Mouse (Mus musculus) embryonic facial prominence, embryonic 10.5 days (tissue): ENCODE measurements around the gene Setdb1. TPM values are rescaled to one million over a fixed set of nuclear protein-coding genes. Genes with fewer than 3 reads are reported as not detected.
A peak's percentile ranks its signal among the peaks of the same experiment; 100 is the strongest.

Experiments used
- DNase-seq: peaks from one replicate; pipeline ENCODE4 v3.0.0-alpha.2; 2017; ENCODE audit warnings: low spot score
- H3K27ac ChIP-seq: fragments of 300-500 bp; sonication (generic); replicated peaks from 2 replicates; pipeline ENCODE4 v1.5.1; 2016; ENCODE audit warnings: mild to moderate bottlenecking
- H3K27me3 ChIP-seq: fragments of 300-500 bp; sonication (generic); replicated peaks from 2 replicates; pipeline ENCODE4 v1.6.1; 2016; ENCODE audit warnings: low read depth, mild to moderate bottlenecking; ENCODE audit not compliant: poor library complexity, severe bottlenecking
- H3K36me3 ChIP-seq: fragments of 300-500 bp; sonication (generic); replicated peaks from 2 replicates; pipeline ENCODE4 v1.6.1; 2016; ENCODE audit warnings: mild to moderate bottlenecking, moderate library complexity
- H3K4me1 ChIP-seq: fragments of 300-500 bp; sonication (generic); 2 replicates; pipeline ENCODE4 v1.6.1; 2016
- H3K4me3 ChIP-seq: fragments of 300-500 bp; sonication (generic); 2 replicates; pipeline ENCODE4 v1.5.1; 2016; ENCODE audit warnings: mild to moderate bottlenecking, moderate library complexity
- H3K9me3 ChIP-seq: fragments of 300-500 bp; sonication (generic); 2 replicates; pipeline ENCODE4 v1.6.1; 2016; ENCODE audit warnings: mild to moderate bottlenecking
- WGBS: fragments of 180-500 bp; shearing (Covaris S2); methylation state at CpG from one replicate; pipeline ENCODE4 v1.1.7; 2016; 5-methylcytosine and 5-hydroxymethylcytosine counted together
- polyA plus RNA-seq: library from polyadenylated mRNA; unstranded; fragments of >200 nt; fragmentation: Nextera tagmentation; extraction: Ambion mirVana; gene quantifications from 2 replicates; pipeline ENCODE4 v1.2.1, GENCODE M21; 2016

Setdb1 gene
- polyA plus RNA-seq, 1 experiment from 2014 or later: 61.1 TPM

GRCm38 (mm10) chr3:95298018-95298417, 59.0 kb downstream of the Setdb1 start:
- H3K4me1 ChIP-seq: peaks cover 17% of the 10 kb centered on the region
- peaks cover 44% of the 10 kb centered on the region for H3K36me3 ChIP-seq
- DNase-seq: no peak
- no peaks in the 10 kb centered on the region for H3K27me3 ChIP-seq
- H3K9me3 ChIP-seq: no peaks in the 10 kb centered on the region
- H3K4me3 ChIP-seq: no peak overlapping the region
- no peak overlapping the region for H3K27ac ChIP-seq
- 92% methylated on average over 7 of the region's 7 CpGs for WGBS

DNA sequence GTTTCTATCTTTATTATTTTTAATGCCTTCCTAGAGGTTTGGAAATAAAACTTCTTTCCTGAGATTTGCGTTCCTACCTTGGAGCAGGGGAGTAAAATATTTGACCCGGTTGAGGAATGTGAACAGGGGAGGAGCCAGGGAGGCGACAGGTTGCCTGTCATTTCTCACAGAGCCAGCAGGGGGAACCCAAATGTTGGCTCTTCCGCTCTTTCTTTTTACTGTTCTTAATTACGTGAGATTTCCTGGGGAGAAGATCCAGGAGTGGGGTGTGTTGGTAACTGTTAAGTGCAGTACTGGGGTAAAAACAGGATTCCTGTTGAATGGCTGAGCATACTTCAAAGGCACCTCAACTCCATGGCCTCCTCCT, 60.9 kb downstream of the Setdb1 start:
- Histone ChIP-seq H3K9me3 (no peaks in the 10 kb centered on the region), H3K27ac (no peak overlapping the region; the same call in 1 of the 2 replicates), H3K4me1 (peaks cover 11% of the 10 kb centered on the region), H3K4me3 (no peak overlapping the region), H3K36me3 (peaks cover 62% of the 10 kb centered on the region), H3K27me3 (no peaks in the 10 kb centered on the region)
- WGBS: 11% methylated on average over 5 of the region's 5 CpGs
- peak; percentile 67 for DNase-seq

DNA sequence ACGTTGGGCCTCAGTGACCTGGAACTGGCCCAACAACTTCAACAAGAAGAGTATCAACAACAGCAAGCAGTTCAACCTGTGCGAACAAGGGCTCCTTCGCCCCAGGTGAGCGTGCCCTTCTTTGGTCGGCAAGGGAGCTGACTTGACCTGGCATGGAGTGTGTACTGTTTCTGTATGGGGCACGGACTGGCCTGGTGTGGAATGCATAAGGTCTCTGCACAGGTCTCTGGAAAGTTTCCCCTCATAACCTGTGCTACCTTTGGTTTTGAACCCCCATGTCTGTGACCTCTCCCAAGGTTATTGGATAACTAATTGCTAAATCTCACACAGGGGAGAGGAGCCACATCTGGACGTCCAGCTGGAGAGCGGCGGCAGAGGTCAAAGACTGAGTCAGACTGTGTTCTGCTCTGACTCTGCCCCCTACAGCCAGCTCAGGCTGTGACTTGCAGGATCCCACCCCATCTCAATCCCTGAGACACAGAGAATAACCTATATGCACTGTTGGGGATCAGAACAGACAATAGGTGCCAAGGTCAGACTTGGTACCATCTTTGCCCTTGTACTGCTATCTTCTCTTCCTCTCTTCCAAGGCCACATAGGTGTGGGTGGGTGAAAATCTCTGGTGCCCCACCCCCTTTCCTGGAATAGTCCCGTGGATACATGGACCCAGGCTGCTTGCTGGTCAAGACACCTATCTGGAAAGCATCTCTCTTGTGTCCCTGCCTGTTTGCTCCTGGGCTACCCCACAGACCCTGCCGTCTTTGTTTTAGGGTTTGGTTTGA, 61.5 kb downstream of the Setdb1 start:
- H3K27me3 ChIP-seq: no peaks in the 10 kb centered on the region
- H3K4me3 ChIP-seq: no peak overlapping the region
- no peak for DNase-seq
- H3K36me3 ChIP-seq: peaks cover 68% of the 10 kb centered on the region
- H3K9me3 ChIP-seq: no peaks in the 10 kb centered on the region
- H3K4me1 ChIP-seq: peaks cover 11% of the 10 kb centered on the region
- 76% methylated on average over 11 of the region's 11 CpGs for WGBS
- H3K27ac ChIP-seq: no peak overlapping the region

DNA sequence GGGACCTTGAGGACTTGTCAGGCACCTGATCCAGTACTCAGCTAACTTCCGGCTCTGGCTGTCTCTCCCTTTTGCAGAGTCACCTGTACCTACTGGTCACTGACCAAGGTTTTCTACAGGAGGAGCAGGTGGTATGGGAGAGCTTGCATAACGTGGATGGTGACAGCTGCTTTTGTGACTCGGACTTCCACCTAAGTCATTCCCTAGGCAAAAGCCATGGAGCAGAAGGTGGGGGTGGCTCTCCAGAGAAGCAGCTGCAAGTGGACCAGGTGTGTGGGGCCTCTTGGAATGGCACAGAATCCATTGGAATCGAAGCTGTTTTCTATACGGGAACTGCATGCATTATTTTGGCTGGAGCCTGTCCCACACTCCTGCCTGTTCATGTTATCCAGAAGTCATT, 62.3 kb downstream of the Setdb1 start:
- Histone ChIP-seq H3K4me1 (peaks cover 11% of the 10 kb centered on the region), H3K36me3 (peaks cover 76% of the 10 kb centered on the region), H3K27me3 (no peaks in the 10 kb centered on the region), H3K27ac (no peak overlapping the region), H3K9me3 (no peaks in the 10 kb centered on the region), H3K4me3 (no peak overlapping the region)
- DNase-seq: no peak
- 92% methylated on average over 5 of the region's 5 CpGs for WGBS

DNA sequence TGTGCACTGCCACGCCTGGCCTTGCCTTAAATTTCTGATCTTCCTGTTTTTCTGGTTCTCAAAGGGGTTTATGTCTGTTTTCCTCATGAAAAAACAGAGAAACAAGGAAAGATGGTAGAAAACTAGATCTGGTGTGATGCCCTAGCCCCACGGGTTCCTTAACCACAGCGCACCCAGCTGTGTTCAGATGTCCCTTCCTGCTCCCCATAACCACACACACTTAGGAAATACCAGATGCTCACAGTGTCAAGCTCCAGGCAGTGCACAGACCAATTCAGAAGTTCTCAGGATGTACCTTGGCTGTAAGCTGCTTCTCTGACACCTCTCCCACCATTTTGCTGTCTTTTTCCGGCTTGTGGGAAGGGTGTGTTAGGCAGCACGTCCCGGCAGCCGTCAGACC, 62.7 kb downstream of the Setdb1 start:
- H3K36me3 ChIP-seq: peaks cover 80% of the 10 kb centered on the region

GRCm38 (mm10) chr3:95293537-95293936, 63.5 kb downstream of the Setdb1 start:
- H3K4me3 ChIP-seq: no peak overlapping the region
- no peaks in the 10 kb centered on the region for H3K27me3 ChIP-seq
- no peaks in the 10 kb centered on the region for H3K9me3 ChIP-seq
- peaks cover 88% of the 10 kb centered on the region for H3K36me3 ChIP-seq
- WGBS: 88% methylated on average over 11 of the region's 11 CpGs
- H3K27ac ChIP-seq: no peak overlapping the region
- no peak for DNase-seq
- H3K4me1 ChIP-seq: peaks cover 11% of the 10 kb centered on the region

More for the DNA sequence above, 62.7 kb downstream of the Setdb1 start:
- Histone ChIP-seq H3K27ac (no peak overlapping the region), H3K4me1 (peaks cover 11% of the 10 kb centered on the region), H3K4me3 (no peak overlapping the region), H3K9me3 (no peaks in the 10 kb centered on the region), H3K27me3 (no peaks in the 10 kb centered on the region)
- no peak for DNase-seq
- 93% methylated on average over 7 of the region's 7 CpGs for WGBS

- DNase-seq: no peak
- peaks cover 94% of the 10 kb centered on the region for H3K36me3 ChIP-seq
- peaks cover 11% of the 10 kb centered on the region for H3K4me1 ChIP-seq
- H3K9me3 ChIP-seq: no peaks in the 10 kb centered on the region
- no peaks in the 10 kb centered on the region for H3K27me3 ChIP-seq
- WGBS: 86% methylated on average over 2 of the region's 2 CpGs
- H3K27ac ChIP-seq: no peak overlapping the region
- H3K4me3 ChIP-seq: no peak overlapping the region
Observed at GRCm38 (mm10) chr3:95292899-95293298, 64.1 kb downstream of the Setdb1 start.

DNA sequence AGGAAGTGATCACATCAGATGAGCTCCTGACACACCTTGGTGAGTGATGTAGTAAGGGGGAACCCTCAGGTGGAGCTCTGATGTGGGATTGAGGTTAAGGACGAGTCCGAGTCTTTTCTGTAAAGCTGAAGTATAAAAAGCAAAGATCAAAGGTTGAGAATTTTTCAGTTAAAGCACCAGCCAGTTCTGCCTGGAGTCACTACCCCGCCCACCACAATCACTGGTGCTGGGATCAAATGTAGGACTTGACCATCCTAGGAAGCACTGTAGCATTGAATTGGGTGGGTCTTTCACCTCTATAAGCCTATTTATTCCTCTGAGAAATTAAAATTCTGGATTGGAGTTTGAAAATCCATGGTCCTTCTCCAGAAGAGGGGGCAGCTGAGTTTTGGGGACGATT, 66.0 kb downstream of the Setdb1 start:
- peaks cover 85% of the 10 kb centered on the region for H3K36me3 ChIP-seq
- H3K27ac ChIP-seq: no peak overlapping the region
- no peaks in the 10 kb centered on the region for H3K9me3 ChIP-seq
- 82% methylated on average over 4 of the region's 4 CpGs for WGBS
- no peak for DNase-seq
- H3K4me3 ChIP-seq: no peak overlapping the region
- H3K4me1 ChIP-seq: peaks cover 7% of the 10 kb centered on the region
- H3K27me3 ChIP-seq: no peaks in the 10 kb centered on the region

DNA sequence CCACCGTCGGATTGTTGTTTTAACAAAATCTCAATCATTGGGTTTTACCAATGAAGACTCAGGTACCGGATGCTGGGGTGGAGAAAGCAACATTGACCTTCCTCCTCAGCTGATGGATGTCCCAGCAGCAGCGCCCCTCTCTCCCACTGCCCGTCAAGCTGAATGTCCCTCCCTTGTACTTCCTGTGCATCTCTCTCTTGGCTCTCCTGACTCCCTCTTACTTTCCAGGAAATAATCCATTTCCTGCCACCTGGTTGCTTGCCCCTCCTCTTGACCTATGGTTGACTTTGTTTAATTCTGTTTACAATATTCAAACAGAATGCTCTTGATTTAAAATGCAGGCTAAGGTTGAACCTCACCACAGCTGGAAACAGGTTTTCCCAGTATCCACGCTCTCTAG, 66.8 kb downstream of the Setdb1 start:
- Histone ChIP-seq H3K4me3 (no peak overlapping the region), H3K4me1 (peaks cover 4% of the 10 kb centered on the region; the same call in 1 of the 2 replicates), H3K27ac (no peak overlapping the region), H3K36me3 (peaks cover 79% of the 10 kb centered on the region), H3K27me3 (no peaks in the 10 kb centered on the region), H3K9me3 (no peaks in the 10 kb centered on the region)
- no peak for DNase-seq
- WGBS: 78% methylated on average over 6 of the region's 6 CpGs

GRCm38 (mm10) chr3:95289419-95289818, 67.6 kb downstream of the Setdb1 start:
- peaks cover 9% of the 10 kb centered on the region for H3K4me1 ChIP-seq
- no peaks in the 10 kb centered on the region for H3K9me3 ChIP-seq
- H3K27ac ChIP-seq: no peak overlapping the region
- peaks cover 71% of the 10 kb centered on the region for H3K36me3 ChIP-seq
- H3K27me3 ChIP-seq: no peaks in the 10 kb centered on the region
- DNase-seq: no peak
- no peak overlapping the region for H3K4me3 ChIP-seq
- 90% methylated on average over 4 of the region's 4 CpGs for WGBS

DNA sequence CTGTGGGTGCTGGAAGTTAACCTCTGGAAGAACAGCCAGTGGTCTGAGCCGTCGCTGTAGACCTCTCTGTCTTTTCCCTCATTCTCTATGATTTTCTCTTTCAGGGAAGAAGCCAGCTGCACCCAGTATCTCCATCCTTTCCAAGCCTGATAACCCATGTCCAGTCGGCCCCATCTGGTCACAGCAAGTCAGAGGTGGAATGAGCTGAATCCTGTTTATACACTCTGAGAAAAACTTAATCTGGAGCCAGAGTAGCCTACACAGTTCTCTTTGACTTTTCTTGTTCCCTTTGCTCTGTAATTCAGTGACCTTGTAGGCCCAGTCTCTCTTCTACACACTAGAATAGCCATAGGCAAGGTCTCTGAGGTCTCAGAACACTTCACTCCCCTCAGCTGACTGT, 69.5 kb downstream of the Setdb1 start:
- 90% methylated on average over 3 of the region's 3 CpGs for WGBS
- no peaks in the 10 kb centered on the region for H3K9me3 ChIP-seq
- H3K4me1 ChIP-seq: peaks cover 20% of the 10 kb centered on the region
- H3K27me3 ChIP-seq: no peaks in the 10 kb centered on the region
- H3K36me3 ChIP-seq: peaks cover 53% of the 10 kb centered on the region
- no peak for DNase-seq
- no peak overlapping the region for H3K27ac ChIP-seq
- H3K4me3 ChIP-seq: no peak overlapping the region

GRCm38 (mm10) chr3:95286510-95286909, 70.5 kb downstream of the Setdb1 start:
- H3K4me3 ChIP-seq: no peak overlapping the region
- DNase-seq: no peak
- no peaks in the 10 kb centered on the region for H3K9me3 ChIP-seq
- H3K36me3 ChIP-seq: peaks cover 43% of the 10 kb centered on the region
- H3K27ac ChIP-seq: no peak overlapping the region
- peaks cover 24% of the 10 kb centered on the region for H3K4me1 ChIP-seq
- H3K27me3 ChIP-seq: no peaks in the 10 kb centered on the region
- WGBS: 89% methylated on average over 7 of the region's 7 CpGs

- no peaks in the 10 kb centered on the region for H3K9me3 ChIP-seq
- H3K27ac ChIP-seq: no peak overlapping the region
- peaks cover 38% of the 10 kb centered on the region for H3K36me3 ChIP-seq
- no peak overlapping the region for H3K4me3 ChIP-seq
- 70% methylated on average over 5 of the region's 5 CpGs for WGBS
- DNase-seq: no peak
- no peaks in the 10 kb centered on the region for H3K27me3 ChIP-seq
- H3K4me1 ChIP-seq: peaks cover 27% of the 10 kb centered on the region
Observed at GRCm38 (mm10) chr3:95286011-95286410, 71.0 kb downstream of the Setdb1 start.
